Mouse (Mus musculus) ES-E14 (cell line): ENCODE data around the gene Sptlc3.

Source experiments
- CHD2 ChIP-seq: IDR thresholded peaks from 2 replicates; pipeline ENCODE4 v1.6.1; 2014; ENCODE audit warnings: mild to moderate bottlenecking, low read depth, low read length, inconsistent platforms
- MAFK ChIP-seq: IDR thresholded peaks from 2 replicates; pipeline ENCODE4 v1.6.1; 2014; ENCODE audit warnings: mild to moderate bottlenecking, low read depth, low read length, inconsistent platforms; ENCODE audit not compliant: insufficient read depth
- ZC3H11A ChIP-seq: IDR thresholded peaks from 2 replicates; pipeline ENCODE4 v1.6.1; 2012; ENCODE audit warnings: low read depth, mild to moderate bottlenecking, inconsistent platforms, low read length, borderline replicate concordance

DNA sequence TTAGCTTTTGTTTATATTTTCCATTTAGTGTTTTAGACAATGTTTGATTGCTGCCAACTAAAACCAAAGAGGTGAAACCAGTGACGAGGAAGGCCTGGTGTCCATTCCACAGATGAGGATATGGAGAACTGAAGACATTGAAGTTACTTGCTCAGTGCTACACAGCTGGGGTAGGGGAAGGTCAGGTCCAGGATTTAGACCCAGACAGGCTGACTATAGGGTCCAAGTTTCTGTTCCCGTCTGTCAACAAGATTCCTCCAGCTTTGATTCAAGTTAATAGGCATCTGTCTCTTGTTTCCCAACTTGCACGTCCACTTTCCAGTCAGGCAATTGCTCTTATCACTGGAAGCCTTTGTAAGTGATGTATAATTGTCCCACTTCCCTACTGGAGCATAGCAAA is 188.8 kb downstream of the Sptlc3 start:
- TF ChIP-seq MAFK, result no peak
- no peak for TF ChIP-seq ZC3H11A
- no peak for TF ChIP-seq CHD2
